Mouse (Mus musculus) intestine, postnatal 0 days (tissue): ENCODE data around the gene Msantd1. TPM values are rescaled to one million over a fixed set of nuclear protein-coding genes. Genes with fewer than 3 reads are reported as not detected.
A peak's percentile ranks its signal among the peaks of the same experiment; 100 is the strongest.

Source experiments
- ATAC-seq: fragments of 200-750 bp; cut with Nextera tagmentation; 2 replicates; pipeline ENCODE4 v1.8.0; 2017; ENCODE audit warnings: mild to moderate bottlenecking, moderate TSS enrichment, moderate library complexity
- H3K27ac ChIP-seq: fragments of 300-500 bp; sonication (generic); 2 replicates; pipeline ENCODE4 v1.5.1; 2014; ENCODE audit warnings: mild to moderate bottlenecking, low read depth, low read length, moderate library complexity
- H3K27me3 ChIP-seq: fragments of 300-500 bp; sonication (generic); replicated peaks from 2 replicates; pipeline ENCODE4 v1.6.1; 2014; ENCODE audit warnings: low read length, mixed read lengths; ENCODE audit not compliant: control insufficient read depth, insufficient read depth
- H3K36me3 ChIP-seq: fragments of 300-500 bp; sonication (generic); 2 replicates; pipeline ENCODE4 v1.6.1; 2014; ENCODE audit warnings: mild to moderate bottlenecking, moderate library complexity; ENCODE audit not compliant: control insufficient read depth, insufficient read depth
- H3K4me1 ChIP-seq: fragments of 300-500 bp; sonication (generic); replicated peaks from 2 replicates; pipeline ENCODE4 v1.6.1; 2014; ENCODE audit warnings: antibody characterized with exemption, low read length, mixed read lengths; ENCODE audit not compliant: control insufficient read depth, insufficient read depth
- H3K4me2 ChIP-seq: fragments of 300-500 bp; sonication (generic); replicated peaks from 2 replicates; pipeline ENCODE4 v1.6.1; 2014; ENCODE audit warnings: low read depth, mild to moderate bottlenecking, moderate library complexity
- H3K4me3 ChIP-seq: fragments of 300-500 bp; sonication (generic); 2 replicates; pipeline ENCODE4 v1.5.1; 2014; ENCODE audit warnings: low read depth, low read length
- H3K9ac ChIP-seq: fragments of 300-500 bp; sonication (generic); 2 replicates; pipeline ENCODE4 v1.6.1; 2014; ENCODE audit warnings: mild to moderate bottlenecking, low read depth, low read length
- H3K9me3 ChIP-seq: fragments of 300-500 bp; sonication (generic); 2 replicates; pipeline ENCODE4 v1.6.1; 2016; ENCODE audit warnings: mixed run types; ENCODE audit not compliant: control insufficient read depth
- CTCF ChIP-seq: sonication (generic); IDR thresholded peaks from 2 replicates; pipeline ENCODE4 v1.5.1; 2016; ENCODE audit warnings: low read depth, mild to moderate bottlenecking, control low read depth, antibody characterized with exemption, moderate library complexity
- WGBS: fragments of 180-500 bp; shearing (Covaris S2); extraction: QIAGEN DNeasy Blood & Tissue Kit; methylation state at CpG from one replicate; pipeline ENCODE4 v1.1.7; 2014; 5-methylcytosine and 5-hydroxymethylcytosine counted together
- polyA plus RNA-seq: library from polyadenylated mRNA; unstranded; fragments of >200 nt; fragmentation: Nextera tagmentation; extraction: Ambion mirVana; gene quantifications from 2 replicates; pipeline ENCODE4 v1.2.1, GENCODE M21; 2015

The Msantd1 gene
- polyA plus RNA-seq, 1 experiment from 2014 or later: 0.51 TPM

DNA sequence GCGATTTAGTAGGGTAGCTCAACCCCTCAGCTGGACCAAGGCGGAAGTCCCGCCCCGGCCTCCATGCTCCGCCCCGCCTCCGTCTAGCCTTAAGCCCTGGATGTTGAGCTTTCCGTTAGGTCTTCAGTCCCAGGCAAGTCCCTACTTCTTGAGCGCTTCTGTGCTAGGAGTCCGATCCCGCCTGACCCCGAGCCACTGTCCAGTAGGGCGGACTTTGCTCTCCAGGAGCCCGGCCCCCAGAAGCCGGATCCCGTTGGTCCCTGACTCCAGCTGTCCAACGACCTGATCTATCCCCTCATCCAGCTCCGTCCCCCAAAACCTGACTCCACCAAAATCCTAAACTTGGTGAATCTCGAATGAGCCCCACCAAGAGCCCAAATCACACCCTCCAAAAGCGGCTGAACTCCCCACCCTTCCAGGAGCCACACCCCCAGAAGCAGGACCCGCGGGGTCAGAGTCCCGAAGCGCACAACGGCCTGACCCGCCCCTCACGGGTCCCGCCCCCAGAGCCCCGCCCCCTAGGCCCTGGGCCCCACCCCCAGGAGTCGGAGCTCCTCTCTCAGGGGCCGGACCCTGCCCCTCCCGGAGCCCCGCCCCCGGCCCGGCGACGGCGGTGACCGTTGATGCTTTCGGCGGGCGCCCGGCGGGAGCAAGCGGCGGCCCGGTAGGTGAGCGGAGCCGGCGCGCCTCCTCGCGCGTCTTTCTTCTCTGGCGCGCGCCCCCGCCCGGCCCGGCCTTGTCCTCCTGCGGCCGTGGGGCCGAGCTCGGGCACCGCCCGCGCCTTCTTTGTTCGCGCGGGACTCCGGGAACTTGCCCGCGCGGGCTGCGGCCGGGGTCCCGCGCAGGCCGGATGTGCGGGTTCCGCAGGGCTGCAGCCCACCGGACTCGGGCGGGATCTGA, 41.3 kb downstream of the Msantd1 start, which contains the start of gene Rgs12:
Gene Rgs12, plus strand, starts transcription at position 585 of the 900 bp plus-strand sequence.
- peak within 1 kb of the TSS; percentile 79 for H3K4me2 ChIP-seq
- no peaks in the 10 kb centered on the region for H3K9me3 ChIP-seq
- under 1% methylated on average over 72 of the region's 84 CpGs for WGBS
- H3K4me3 ChIP-seq: peak within 1 kb of the TSS; percentile 65
- no peaks in the 10 kb centered on the region for H3K36me3 ChIP-seq
- H3K27me3 ChIP-seq: no peaks in the 10 kb centered on the region; the same call in 1 of the 2 replicates
- H3K9ac ChIP-seq: peak within 1 kb of the TSS; percentile 62
- H3K27ac ChIP-seq: peak within 1 kb of the TSS; percentile 22; the same call in 1 of the 2 replicates
- TF ChIP-seq CTCF: no peak
- no peaks in the 10 kb centered on the region for H3K4me1 ChIP-seq
- ATAC-seq: peak; percentile 94

- TF ChIP-seq CTCF: no peak
- Histone ChIP-seq H3K36me3 (no peaks in the 10 kb centered on the region), H3K4me1 (no peaks in the 10 kb centered on the region), H3K4me2 (peak overlapping the region; percentile 79), H3K27ac (peak overlapping the region; percentile 22; the same call in 1 of the 2 replicates), H3K9me3 (no peaks in the 10 kb centered on the region), H3K27me3 (no peaks in the 10 kb centered on the region; the same call in 1 of the 2 replicates), H3K4me3 (peak overlapping the region; percentile 65), H3K9ac (peak overlapping the region; percentile 62)
- 9% methylated on average over 12 of the region's 12 CpGs for WGBS
- no peak for ATAC-seq
Measured at GRCm38 (mm10) chr5:34949769-34950211, 42.0 kb downstream of the Msantd1 start.

DNA sequence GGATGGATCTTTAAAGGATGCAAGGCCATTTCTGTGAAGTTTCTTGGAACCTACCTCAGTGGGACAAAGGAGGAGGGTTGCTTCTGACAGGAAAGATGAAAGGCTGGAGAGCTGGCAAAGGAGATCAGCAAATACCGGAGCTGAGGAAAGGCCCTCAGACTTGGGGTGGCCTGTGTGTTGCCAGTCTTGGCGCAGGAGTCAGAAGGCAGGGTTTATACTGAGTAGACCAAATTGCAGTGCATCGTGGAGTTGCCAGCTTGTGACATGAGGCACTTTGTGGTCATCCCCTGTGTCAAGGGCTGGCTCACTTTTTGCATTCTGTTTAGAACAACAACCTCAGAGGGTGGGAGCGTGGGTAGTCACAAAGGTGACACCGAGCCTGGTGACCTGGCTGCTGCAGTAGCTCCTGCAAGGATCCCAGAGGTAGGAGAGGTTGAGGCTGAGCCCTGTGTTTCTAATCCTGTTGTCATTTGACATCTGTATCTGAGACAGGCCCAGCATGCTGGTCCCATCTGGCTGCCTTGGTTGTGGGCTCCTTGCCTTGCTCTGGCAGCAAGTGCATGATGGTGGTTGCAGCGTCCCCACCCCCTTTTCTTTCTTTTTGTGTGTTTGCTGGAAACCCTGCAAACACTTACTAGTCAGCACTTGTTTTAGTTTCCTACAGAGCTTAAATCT, 42.8 kb downstream of the Msantd1 start:
- no peak overlapping the region for H3K9ac ChIP-seq
- peak overlapping the region; percentile 65; the same call in 1 of the 2 replicates for H3K4me3 ChIP-seq
- H3K27ac ChIP-seq: no peak overlapping the region
- H3K4me1 ChIP-seq: no peaks in the 10 kb centered on the region
- 82% methylated on average over 6 of the region's 6 CpGs for WGBS
- H3K4me2 ChIP-seq: peak overlapping the region; percentile 79
- TF ChIP-seq CTCF: no peak
- H3K36me3 ChIP-seq: no peaks in the 10 kb centered on the region
- ATAC-seq: no peak
- no peaks in the 10 kb centered on the region for H3K9me3 ChIP-seq
- no peaks in the 10 kb centered on the region; the same call in 1 of the 2 replicates for H3K27me3 ChIP-seq

GRCm38 (mm10) chr5:34951161-34951834, 43.5 kb downstream of the Msantd1 start:
- WGBS: 89% methylated on average over 8 of the region's 8 CpGs
- ATAC-seq: no peak
- Histone ChIP-seq H3K4me2 (no peak overlapping the region), H3K27me3 (no peaks in the 10 kb centered on the region; the same call in 1 of the 2 replicates), H3K4me3 (no peak overlapping the region), H3K36me3 (no peaks in the 10 kb centered on the region), H3K27ac (no peak overlapping the region), H3K9ac (no peak overlapping the region), H3K4me1 (no peaks in the 10 kb centered on the region), H3K9me3 (no peaks in the 10 kb centered on the region)
- no peak for TF ChIP-seq CTCF

DNA sequence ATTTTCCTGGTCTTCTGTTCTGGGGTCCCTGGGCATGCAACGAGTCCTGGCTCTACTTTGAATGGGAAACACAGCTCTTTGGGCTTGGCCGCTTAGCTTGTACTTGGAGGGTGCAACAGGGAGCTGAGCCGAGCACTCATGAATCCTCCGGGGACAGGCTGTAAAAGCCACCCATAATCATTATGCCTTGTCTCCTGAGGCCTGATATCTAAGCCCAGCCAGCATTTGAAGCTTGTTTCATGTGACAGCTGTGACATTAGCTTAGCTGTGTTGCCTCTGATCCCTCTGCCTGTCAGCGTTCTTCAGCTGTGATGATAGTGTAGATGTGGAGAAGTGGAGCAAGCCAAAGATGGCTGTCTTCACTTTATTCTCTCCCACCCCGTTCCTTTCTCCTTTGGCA, 46.7 kb downstream of the Msantd1 start:
- ATAC-seq: no peak
- H3K9ac ChIP-seq: no peak overlapping the region
- H3K9me3 ChIP-seq: no peaks in the 10 kb centered on the region
- H3K36me3 ChIP-seq: no peaks in the 10 kb centered on the region
- no peak overlapping the region for H3K4me3 ChIP-seq
- 69% methylated on average over 6 of the region's 6 CpGs for WGBS
- TF ChIP-seq CTCF: no peak
- H3K4me2 ChIP-seq: no peak overlapping the region
- no peaks in the 10 kb centered on the region; the same call in 1 of the 2 replicates for H3K27me3 ChIP-seq
- no peak overlapping the region for H3K27ac ChIP-seq
- H3K4me1 ChIP-seq: no peaks in the 10 kb centered on the region
